Mouse (Mus musculus): ENCODE measurements around the gene Dynlt1b. TPM values are rescaled to one million over a fixed set of nuclear protein-coding genes. Genes with fewer than 3 reads are reported as not detected.

The Dynlt1b gene
- 37.0 TPM for polyA plus RNA-seq (2017; shearing (Covaris generic))

GRCm38 (mm10) chr17:6429945-6430344 lies at the start of gene Dynlt1b:
Gene Dynlt1b, plus strand, starts transcription at chr17:6430112.

Other genes with a start within 250 kb of the Dynlt1b start
- gene Tmem181a, start 173.3 kb upstream of the Dynlt1b start, polyA plus RNA-seq (2017; shearing (Covaris generic)), result 8.3 TPM
- 3.2 TPM for gene Dynlt1a, start 112.6 kb upstream of the Dynlt1b start, polyA plus RNA-seq (2017; shearing (Covaris generic))
- 22.2 TPM for gene Dynlt1c, start 171.6 kb downstream of the Dynlt1b start, polyA plus RNA-seq (2017; shearing (Covaris generic))
- 34.1 TPM for gene Dynlt1f, start 225.8 kb downstream of the Dynlt1b start, polyA plus RNA-seq (2017; shearing (Covaris generic))
- 175 TPM for gene Sytl3, start 229.0 kb downstream of the Dynlt1b start, polyA plus RNA-seq (2017; shearing (Covaris generic))

Measured in effector memory CD4-positive, alpha-beta T cell, adult 5 months (primary cell).